Mouse (Mus musculus) megakaryocyte, embryonic 14.5 days (primary cell): ENCODE measurements around the gene Snap47.

Experiments
- FLI1 ChIP-seq: IDR thresholded peaks from 2 replicates; pipeline ENCODE4 v1.6.1; 2012; ENCODE audit warnings: low read length, inconsistent platforms, mixed read lengths
- GATA1 ChIP-seq: IDR thresholded peaks from 3 replicates; pipeline ENCODE4 v1.6.1; 2012; ENCODE audit warnings: mixed read lengths, low read length, inconsistent platforms, borderline replicate concordance

DNA sequence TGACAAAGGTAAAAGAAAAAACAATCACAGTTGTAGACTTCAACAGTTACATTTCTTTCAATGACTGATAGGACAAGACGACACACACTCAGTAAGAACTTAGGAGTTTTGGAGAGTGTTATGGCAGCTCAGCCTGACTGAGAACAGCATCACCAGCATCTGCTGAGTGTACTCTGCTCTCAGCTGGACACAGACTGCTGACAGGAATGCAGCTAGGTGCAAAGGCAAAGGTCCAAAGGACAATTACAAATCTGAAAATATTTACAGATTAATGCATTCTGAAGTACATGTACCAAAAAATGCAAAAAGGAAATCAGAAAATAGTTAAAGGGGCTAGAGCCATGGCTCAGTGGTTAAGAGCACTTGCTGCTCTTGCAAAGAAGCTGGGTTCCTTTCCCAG lies 21.0 kb downstream of the Snap47 start:
- TF ChIP-seq GATA1 (no peak), FLI1 (no peak)
